Mouse (Mus musculus) embryo, embryonic 9.5 days (tissue): ENCODE measurements around the gene Pakap.
"Not testable (repeated sequence)": the region's sequence is repeated elsewhere in the genome, so short reads cannot be mapped to it uniquely, and the experiment has no call there.

Experiments used
- DNase-seq: peaks from one replicate; pipeline ENCODE4 v3.0.0-alpha.2; 2017; ENCODE audit errors: extremely low spot score

The Pakap gene

GRCm38 (mm10) chr4:57867454-57867853, 299.5 kb downstream of the Pakap start:
- no peak for DNase-seq

GRCm38 (mm10) chr4:57879137-57879536, 311.2 kb downstream of the Pakap start:
- no peak for DNase-seq

- DNase-seq = peak; percentile 83
Observed at GRCm38 (mm10) chr4:57879804-57880357, 311.9 kb downstream of the Pakap start.

GRCm38 (mm10) chr4:57883520-57884421, 315.8 kb downstream of the Pakap start:
- DNase-seq = no peak

- no peak for DNase-seq
Observed at GRCm38 (mm10) chr4:57884511-57884910, 316.5 kb downstream of the Pakap start.

GRCm38 (mm10) chr4:57885186-57885585, 317.2 kb downstream of the Pakap start:
- no peak for DNase-seq

- no peak for DNase-seq
Observed at GRCm38 (mm10) chr4:57886066-57886887, 318.3 kb downstream of the Pakap start.

GRCm38 (mm10) chr4:57886888-57887230, 318.9 kb downstream of the Pakap start:
- no peak for DNase-seq

GRCm38 (mm10) chr4:57888246-57888645, 320.3 kb downstream of the Pakap start:
- no peak for DNase-seq

GRCm38 (mm10) chr4:57888978-57889377, 321.0 kb downstream of the Pakap start:
- not testable (repeated sequence) for DNase-seq

- DNase-seq = no peak
Observed at GRCm38 (mm10) chr4:57889773-57890172, 321.8 kb downstream of the Pakap start.

GRCm38 (mm10) chr4:57892001-57892586, 324.1 kb downstream of the Pakap start:
- DNase-seq = no peak

GRCm38 (mm10) chr4:57895140-57895539, 327.2 kb downstream of the Pakap start:
- no peak for DNase-seq

GRCm38 (mm10) chr4:57895902-57896301, 327.9 kb downstream of the Pakap start:
- no peak for DNase-seq

- no peak for DNase-seq
Observed at GRCm38 (mm10) chr4:57896631-57897030, 328.7 kb downstream of the Pakap start.

GRCm38 (mm10) chr4:57901210-57901609, 333.2 kb downstream of the Pakap start:
- DNase-seq = peak; percentile 48

GRCm38 (mm10) chr4:57902619-57903018, 334.6 kb downstream of the Pakap start:
- DNase-seq = no peak

- peak; percentile 70 for DNase-seq
Observed at GRCm38 (mm10) chr4:57904211-57904610, 336.2 kb downstream of the Pakap start.

- no peak for DNase-seq
Observed at GRCm38 (mm10) chr4:57904638-57905037, 336.7 kb downstream of the Pakap start.

- no peak for DNase-seq
Observed at GRCm38 (mm10) chr4:57906708-57907107, 338.7 kb downstream of the Pakap start.

- no peak for DNase-seq
Observed at GRCm38 (mm10) chr4:57908860-57909259, 340.9 kb downstream of the Pakap start.

- DNase-seq = no peak
Observed at GRCm38 (mm10) chr4:57913021-57913420, 345.0 kb downstream of the Pakap start.
